In genomic region chr19:58629351-58629773, GRCm38 (mm10) we compare ENCODE assay signal across 33 mouse cellular contexts. TPM values are rescaled to one million over a fixed set of nuclear protein-coding genes. Genes with fewer than 3 reads are reported as not detected.
A peak's percentile ranks its signal among the peaks of the same experiment; 100 is the strongest.
DNase-seq lines count a peak whose midpoint lies in the region; TF ChIP-seq lines count a peak whose summit lies in the region.
"Had no signal": no experiment of that assay in that cellular context is flagged by ENCODE, and none has a peak within 500 bp of the region (broad histone marks: within the 10 kb centered on the region; RNA-seq: fewer than 3 reads in every experiment).

No protein-coding gene starts in this region.

- DNase-seq in 3T3-L1 (ENCODE audit: low read depth, low spot score) (peak; percentile 55), A20 (ENCODE audit: low read depth, low spot score) (peak; percentile 5)
- DNase-seq in Muller cell, postnatal 12 days (ENCODE audit: inconsistent ontology term), result peak; percentile 14
- DNase-seq in induced T-regulatory cell, adult 2 months (ENCODE audit: low read depth), result peak; percentile 25
- DNase-seq in thymus, adult 2 months, result no peak
- no peak for DNase-seq in urinary bladder, postnatal 4 days (ENCODE audit: low spot score in 2 of 2)
- no peak for DNase-seq in gastrocnemius, adult 18-20 months (ENCODE audit: low spot score)
- DNase-seq: adrenal gland, adult 8-10 months; adrenal gland, postnatal 25 days; B cell, adult 2 months; cerebellum, adult 11-12 months; cerebellum, adult 8-10 months; cerebellum, postnatal 10 days; cerebellum, postnatal 36 days; gastrocnemius, adult 2 months; gastrocnemius, postnatal 25 days; heart, adult 2 months; kidney, adult 11 months; kidney, adult 8-10 months had no signal

- TF ChIP-seq POLR2A in thymus, adult 2 months (IDR thresholded peaks at IDR 0.05; ENCODE audit: control insufficient read depth, extremely low read depth, insufficient read depth, low read length, poor library complexity), result no peak

- H3K4me3 ChIP-seq in thymus, adult 2 months (ENCODE audit: control insufficient read depth, insufficient read depth, low read length), result no peak overlapping the region
- H3K4me3 ChIP-seq: forebrain, embryonic 10.5 days; forebrain, embryonic 13.5 days; gastrocnemius, adult 2 months; heart, adult 2 months; heart, embryonic 10.5 days; heart, embryonic 13.5 days; hindbrain, embryonic 12.5 days; hindbrain, embryonic 15.5 days; intestine, embryonic 15.5 days had no signal

- no peak overlapping the region for H3K27ac ChIP-seq in thymus, adult 2 months (ENCODE audit: control insufficient read depth, insufficient read depth, low read length)
- H3K27ac ChIP-seq: forebrain, embryonic 10.5 days; forebrain, embryonic 13.5 days; gastrocnemius, adult 2 months; heart, adult 2 months; heart, embryonic 10.5 days; heart, embryonic 13.5 days; hindbrain, embryonic 12.5 days; hindbrain, embryonic 15.5 days; intestine, embryonic 15.5 days had no signal

- no peaks in the 10 kb centered on the region for H3K36me3 ChIP-seq in thymus, adult 2 months (ENCODE audit: control insufficient read depth, insufficient read depth, low read length)
- H3K36me3 ChIP-seq: forebrain, embryonic 10.5 days; heart, embryonic 10.5 days; heart, embryonic 13.5 days; hindbrain, embryonic 12.5 days; hindbrain, embryonic 15.5 days; intestine, embryonic 15.5 days had no signal

- 89% methylated on average over 3 of the region's 3 CpGs for WGBS in thymus, adult 2 months

- H3K27me3 ChIP-seq in thymus, adult 2 months (ENCODE audit: control insufficient read depth, insufficient read depth, low read length), result no peaks in the 10 kb centered on the region
- H3K27me3 ChIP-seq: hindbrain, embryonic 12.5 days; hindbrain, embryonic 15.5 days; intestine, embryonic 15.5 days had no signal

- H3K4me1 ChIP-seq in thymus, adult 2 months (replicated peaks; ENCODE audit: control insufficient read depth, insufficient read depth, low read length), result no peaks in the 10 kb centered on the region
- H3K4me1 ChIP-seq: forebrain, embryonic 10.5 days; forebrain, embryonic 13.5 days; heart, embryonic 10.5 days; heart, embryonic 13.5 days; hindbrain, embryonic 12.5 days; hindbrain, embryonic 15.5 days; intestine, embryonic 15.5 days had no signal

- no peak for TF ChIP-seq CTCF in thymus, adult 2 months (IDR thresholded peaks at IDR 0.05; ENCODE audit: borderline replicate concordance, control insufficient read depth, extremely low read depth, insufficient read depth, low read length, poor library complexity)

RNA-seq across cellular contexts. Expression of gene Pnlip, which starts 22.9 kb away (rescaled TPM):
- polyA plus RNA-seq in thymus, adult 2 months (2012; rRNA removed), result 0.08 and 0.17 TPM in 2 replicates
- total RNA-seq in gastrocnemius, adult 18-20 months (2021), result under 1 TPM in 1 of 2 experiments, not detected in 1; 0.59 TPM
- total RNA-seq: adrenal gland, adult 8-10 months; adrenal gland, postnatal 25 days; gastrocnemius, adult 2 months; gastrocnemius, postnatal 25 days; heart, adult 2 months; heart, postnatal 25 days; hematopoietic stem cell, adult 5-6 weeks; MEL had no signal
- polyA plus RNA-seq: embryonic facial prominence, embryonic 11.5 days; embryonic facial prominence, embryonic 14.5 days; forebrain, embryonic 10.5 days; forebrain, embryonic 13.5 days; heart, adult 2 months; heart, embryonic 10.5 days; heart, embryonic 13.5 days; heart, embryonic 16.5 days; Patski had no signal

Comparison
In these comparisons a context has a peak if more than half of its experiments do, and no peak if none do; other contexts are left out.
1. DNase-seq: peak in 3T3-L1 (single experiment), A20 (single experiment), Muller cell, postnatal 12 days (single experiment) and induced T-regulatory cell, adult 2 months (single experiment); none in thymus, adult 2 months (single experiment), urinary bladder, postnatal 4 days (0 of 2) and gastrocnemius, adult 18-20 months (single experiment).